Mouse (Mus musculus) olfactory bulb, adult 2 months (tissue): ENCODE measurements around the gene Slc25a23. TPM values are rescaled to one million over a fixed set of nuclear protein-coding genes. Genes with fewer than 3 reads are reported as not detected.

Experiments used
- H3K27ac ChIP-seq: fragments of 200-500 bp; 2 replicates; pipeline ENCODE4 v1.5.1; 2012; ENCODE audit warnings: low read depth, low read length; ENCODE audit not compliant: insufficient read depth
- H3K4me1 ChIP-seq: fragments of 200-500 bp; 2 replicates; pipeline ENCODE4 v1.6.1; 2012; ENCODE audit warnings: low read length; ENCODE audit not compliant: control insufficient read depth, insufficient read depth
- H3K4me3 ChIP-seq: fragments of 200-500 bp; 2 replicates; pipeline ENCODE4 v1.5.1; 2012; ENCODE audit warnings: mild to moderate bottlenecking, low read depth, low read length, moderate library complexity; ENCODE audit not compliant: insufficient read depth
- CTCF ChIP-seq: fragments of 200-500 bp; IDR thresholded peaks from 2 replicates; pipeline ENCODE4 v1.5.1; 2012; ENCODE audit warnings: low read depth, mild to moderate bottlenecking, low read length, moderate library complexity; ENCODE audit not compliant: insufficient read depth
- POLR2A ChIP-seq: fragments of 200-500 bp; IDR thresholded peaks from 2 replicates; pipeline ENCODE4 v1.6.1; 2012; ENCODE audit warnings: mild to moderate bottlenecking, low read depth, low read length, moderate library complexity; ENCODE audit not compliant: insufficient read depth
- WGBS: fragments of 180-500 bp; shearing (Covaris S2); methylation state at CpG from one replicate; pipeline ENCODE4 v1.1.7; 2018; 5-methylcytosine and 5-hydroxymethylcytosine counted together
- polyA plus RNA-seq: library from polyadenylated mRNA; stranded (reverse); fragments of >200 nt; gene quantifications from 2 replicates; pipeline ENCODE4 v1.2.4, GENCODE M21; 2012; ENCODE audit warnings: low replicate concordance; ENCODE audit not compliant: missing spikeins, insufficient read depth, insufficient read length

The Slc25a23 gene
- polyA plus RNA-seq, 1 experiment = 526 TPM

DNA sequence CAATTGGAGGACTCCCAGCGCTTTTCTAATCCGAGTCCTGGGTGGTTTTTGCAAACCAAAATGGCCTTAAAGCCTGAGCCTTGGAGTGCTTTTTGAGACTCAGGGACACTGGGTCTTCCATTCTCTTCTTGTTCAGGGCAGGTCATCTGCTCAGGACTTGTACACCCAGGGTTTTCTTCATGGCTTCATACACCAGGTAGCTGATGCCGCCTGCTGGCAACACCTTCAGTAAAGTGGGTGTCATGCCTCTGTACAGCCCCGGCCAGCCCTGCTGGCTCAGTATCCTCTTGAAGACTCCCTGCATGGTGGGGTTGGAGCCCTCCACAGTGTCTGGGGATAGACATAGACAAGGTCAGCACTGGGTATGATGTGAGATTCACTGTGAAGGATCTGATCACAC is 26.8 kb downstream of the Slc25a23 start:
- no peak for TF ChIP-seq POLR2A
- TF ChIP-seq CTCF = no peak
- no peak overlapping the region for H3K4me3 ChIP-seq
- peaks cover 10% of the 10 kb centered on the region for H3K4me1 ChIP-seq
- 0 out of 2 replicates have a peak overlapping the region, but pooled peaks have one; percentile 93 for H3K27ac ChIP-seq
- WGBS = 86% methylated on average over 4 of the region's 4 CpGs

DNA sequence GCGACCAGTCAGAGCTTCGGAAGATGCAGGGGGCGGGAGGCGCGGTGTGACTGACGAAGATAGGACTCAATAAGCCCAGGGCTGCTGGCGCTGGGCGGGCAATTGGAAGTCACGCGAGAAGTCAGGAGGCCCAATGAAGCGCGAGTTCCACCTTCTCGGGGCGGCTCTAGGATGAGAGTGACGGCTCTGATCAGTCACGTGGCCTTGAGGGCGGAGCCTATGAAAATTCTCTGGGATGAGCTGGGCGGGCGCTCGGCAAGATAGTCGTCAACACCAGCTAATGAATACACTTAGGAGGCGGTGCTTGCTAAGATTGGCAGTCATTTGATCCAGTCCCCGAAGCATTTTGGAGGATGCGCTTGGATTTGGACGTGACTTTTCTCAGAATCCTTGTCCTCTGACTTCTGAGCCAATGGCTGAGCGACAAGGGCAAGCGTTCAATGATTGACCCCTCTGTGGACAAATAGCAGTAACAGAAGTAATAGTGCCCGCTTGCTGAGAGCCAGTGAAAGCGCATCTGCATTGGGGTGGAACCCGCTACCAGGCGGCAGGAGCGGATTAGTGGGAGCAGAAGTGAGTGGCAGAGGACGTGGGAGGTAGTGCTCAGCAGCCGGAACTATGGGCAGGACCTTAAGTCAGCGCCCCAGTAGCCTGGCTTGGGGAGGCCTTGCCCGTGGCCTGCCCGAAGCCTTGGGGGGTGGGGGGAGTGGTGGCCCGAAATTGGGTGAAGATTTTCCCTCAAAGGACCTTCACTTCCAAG is 27.8 kb downstream of the Slc25a23 start:
- peak overlapping the region; percentile 93 for H3K27ac ChIP-seq
- H3K4me3 ChIP-seq = peak overlapping the region; percentile 57
- under 1% methylated on average over 38 of the region's 38 CpGs for WGBS
- peaks cover 10% of the 10 kb centered on the region for H3K4me1 ChIP-seq
- TF ChIP-seq CTCF (no peak), POLR2A (peak; percentile 62)

DNA sequence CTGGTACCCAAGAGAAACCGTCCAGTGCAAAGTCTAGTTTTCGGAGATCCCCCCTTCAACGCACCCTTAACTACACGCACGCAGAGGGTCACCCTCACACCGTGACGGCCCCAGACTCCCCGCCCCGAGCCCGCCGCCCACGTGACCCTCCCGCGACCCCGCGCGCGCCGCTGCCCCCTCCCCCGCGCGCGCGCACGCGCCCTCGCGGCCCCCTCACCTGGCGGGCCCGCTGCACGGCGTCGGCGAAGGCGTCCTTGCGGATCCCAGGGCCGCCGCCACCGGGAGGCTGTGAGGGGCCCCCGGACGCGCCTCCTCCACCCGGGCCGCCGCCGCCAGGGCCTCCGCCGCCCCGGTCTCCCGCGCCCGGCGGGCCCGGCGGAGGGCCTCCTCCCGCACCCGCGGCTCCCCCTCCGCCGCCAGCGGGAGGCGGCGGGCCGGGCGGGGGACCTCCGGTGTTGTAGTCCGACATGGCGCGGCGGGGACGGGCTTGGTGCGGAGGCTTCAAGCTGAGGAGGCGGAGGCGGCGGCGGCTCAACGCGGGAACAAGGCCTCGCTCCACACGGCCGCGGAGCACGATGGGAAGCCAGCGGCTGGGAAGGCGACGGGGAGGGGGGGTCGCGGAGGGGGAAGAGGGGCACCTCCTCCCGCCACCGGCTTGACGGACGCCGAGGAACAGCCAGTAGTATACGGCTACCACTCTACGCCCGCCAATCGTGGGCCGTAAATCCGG is 28.6 kb downstream of the Slc25a23 start, which contains the start of gene Khsrp:
Khsrp (minus strand) TSS at position 592 of the 730 bp plus-strand sequence.
- Histone ChIP-seq H3K4me3 (peak within 1 kb of the TSS; percentile 91), H3K4me1 (peaks cover 10% of the 10 kb centered on the region), H3K27ac (peak within 1 kb of the TSS; percentile 93)
- WGBS = 1% methylated on average over 99 of the region's 99 CpGs
- TF ChIP-seq POLR2A (peak; percentile 61), CTCF (no peak)

DNA sequence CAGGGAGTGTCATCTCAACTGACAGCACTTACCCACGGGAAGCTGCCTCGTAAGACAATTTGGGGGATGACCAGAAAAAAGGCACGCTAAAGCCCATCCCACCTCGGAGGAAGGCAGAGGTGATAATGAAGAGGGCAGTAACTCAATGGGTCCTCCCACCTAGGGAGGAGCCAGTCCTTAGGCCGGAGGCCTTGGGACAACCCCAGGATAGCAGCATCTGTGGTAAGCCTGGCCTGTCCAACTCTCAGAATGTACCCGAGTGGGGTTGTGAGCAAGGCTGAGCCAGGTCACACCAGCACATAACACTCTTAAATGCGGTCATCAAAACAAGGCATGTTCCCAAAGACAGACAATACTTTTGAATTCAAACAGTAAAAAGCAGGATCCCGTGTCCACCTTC is 30.0 kb downstream of the Slc25a23 start:
- 26% methylated on average over 8 of the region's 8 CpGs for WGBS
- Histone ChIP-seq H3K27ac (no peak overlapping the region), H3K4me1 (peaks cover 10% of the 10 kb centered on the region), H3K4me3 (peak overlapping the region; percentile 25)
- no peak for TF ChIP-seq CTCF
- TF ChIP-seq POLR2A = no peak

DNA sequence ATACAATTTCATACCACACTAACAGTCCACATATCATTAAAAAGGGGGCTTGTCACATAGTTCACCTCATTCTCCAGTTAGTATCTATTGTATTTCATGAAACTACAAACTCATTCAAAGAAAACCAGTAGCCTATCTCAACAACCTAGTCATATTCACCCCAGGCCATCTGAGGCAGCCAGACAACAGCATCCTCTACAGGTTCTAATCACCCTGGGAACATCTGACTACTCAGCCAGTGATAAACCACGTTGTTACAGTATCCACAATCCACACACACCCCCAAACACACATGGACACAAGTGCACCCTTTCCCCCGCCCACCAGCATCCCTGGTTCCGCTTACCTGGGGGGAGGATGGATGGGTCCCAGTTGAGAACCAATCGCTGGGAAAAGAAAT is 32.2 kb downstream of the Slc25a23 start:
- 78% methylated on average over 4 of the region's 4 CpGs for WGBS

DNA sequence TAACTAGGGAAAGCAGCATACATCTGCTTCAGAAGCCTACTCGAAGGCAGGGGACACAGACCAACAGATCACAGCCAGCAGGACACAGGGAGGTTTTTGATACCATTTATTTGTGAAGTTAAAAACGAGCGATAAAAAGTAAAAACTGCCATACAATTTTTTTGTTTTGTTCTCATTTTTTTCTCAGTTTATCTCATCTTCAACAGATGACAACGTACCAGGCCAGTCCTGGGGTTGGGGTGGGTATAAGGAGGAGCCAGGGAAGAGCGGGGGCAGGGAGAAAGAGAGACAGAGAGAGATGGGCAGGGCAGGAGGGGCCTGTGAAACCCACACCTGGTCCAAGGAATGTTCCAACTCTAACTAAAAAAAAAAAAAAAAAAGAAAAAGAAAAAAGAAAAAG is 38.7 kb downstream of the Slc25a23 start:
- 91% methylated on average over 5 of the region's 5 CpGs for WGBS
- TF ChIP-seq CTCF (no peak), POLR2A (no peak)
- Histone ChIP-seq H3K27ac (no peak overlapping the region), H3K4me1 (no peaks in the 10 kb centered on the region; the same call in 1 of the 2 replicates), H3K4me3 (no peak overlapping the region)

More for the DNA sequence above, 32.2 kb downstream of the Slc25a23 start:
- H3K4me1 ChIP-seq = peaks cover 8% of the 10 kb centered on the region
- H3K27ac ChIP-seq = no peak overlapping the region
- TF ChIP-seq POLR2A (no peak), CTCF (no peak)
- no peak overlapping the region for H3K4me3 ChIP-seq

DNA sequence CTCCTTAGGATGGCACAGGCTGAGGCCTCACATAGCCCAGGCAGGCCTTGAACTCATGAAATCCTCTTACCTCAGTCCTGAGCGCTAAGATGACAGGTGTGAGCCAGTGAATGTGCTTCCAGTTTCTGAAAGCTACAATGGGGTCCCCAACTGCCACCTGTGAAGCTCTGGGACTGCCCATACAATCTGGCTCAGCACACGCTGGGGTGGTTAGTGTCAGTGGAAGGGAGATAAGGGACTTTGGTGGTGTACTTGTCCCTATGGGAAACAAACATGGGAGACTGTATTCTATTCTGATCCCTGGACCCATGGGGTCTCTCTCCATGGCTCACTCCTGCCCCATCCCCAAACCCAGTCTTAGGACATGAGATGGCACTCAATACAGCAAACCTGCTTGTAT is 40.0 kb downstream of the Slc25a23 start:
- TF ChIP-seq POLR2A = no peak
- no peak for TF ChIP-seq CTCF
- Histone ChIP-seq H3K27ac (no peak overlapping the region), H3K4me1 (no peaks in the 10 kb centered on the region), H3K4me3 (no peak overlapping the region)
- WGBS = 85% methylated on average over 2 of the region's 2 CpGs

DNA sequence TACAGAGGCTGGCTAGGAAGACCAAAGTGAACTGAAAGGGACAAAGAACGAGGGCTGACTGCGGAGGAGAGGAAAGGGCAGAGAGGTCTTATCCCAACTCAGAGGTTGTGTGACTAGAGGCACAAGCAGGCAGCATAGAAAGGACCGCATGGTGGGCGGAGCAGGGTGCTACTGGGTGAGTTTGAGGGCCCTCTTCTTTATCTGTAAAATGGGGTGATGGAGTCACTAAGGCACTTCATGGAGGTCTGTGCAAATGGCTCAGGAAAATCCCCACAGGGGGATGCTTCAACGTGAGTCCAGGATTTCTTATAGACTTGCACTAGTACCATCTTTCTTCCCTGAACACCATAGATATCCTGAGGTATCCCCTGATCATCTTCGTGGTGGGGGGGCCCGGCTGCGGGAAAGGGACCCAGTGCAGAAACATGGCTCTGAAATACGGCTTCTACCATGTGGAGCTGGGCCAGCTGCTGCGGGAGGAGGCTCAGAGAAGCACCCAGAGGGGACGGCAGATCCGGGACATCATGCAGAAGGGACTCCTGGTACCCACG is 47.3 kb downstream of the Slc25a23 start:
- Histone ChIP-seq H3K27ac (peak overlapping the region; percentile 98), H3K4me3 (peak overlapping the region; percentile 83), H3K4me1 (peaks cover 11% of the 10 kb centered on the region)
- WGBS = 70% methylated on average over 13 of the region's 13 CpGs
- TF ChIP-seq CTCF (no peak), POLR2A (no peak)
